Mouse (Mus musculus) kidney, postnatal 0 days (tissue): ENCODE data around the gene Hopx. TPM values are rescaled to one million over a fixed set of nuclear protein-coding genes. Genes with fewer than 3 reads are reported as not detected.

Source experiments
- ATAC-seq: fragments of 200-750 bp; cut with Nextera tagmentation; replicated peaks from 2 replicates; pipeline ENCODE4 v1.8.0; 2017; ENCODE audit warnings: low read depth, moderate number of reproducible peaks, moderate TSS enrichment, moderate library complexity; ENCODE audit not compliant: low FRiP score
- DNase-seq: peaks from one replicate; pipeline ENCODE4 v3.0.0-alpha.2; 2016; ENCODE audit warnings: low spot score
- H3K27ac ChIP-seq: fragments of 300-500 bp; sonication (generic); 2 replicates; pipeline ENCODE4 v1.5.1; 2014; ENCODE audit warnings: mild to moderate bottlenecking
- H3K27me3 ChIP-seq: fragments of 300-500 bp; sonication (generic); 2 replicates; pipeline ENCODE4 v1.6.1; 2014; ENCODE audit warnings: low read length, mixed read lengths; ENCODE audit not compliant: insufficient read depth
- H3K36me3 ChIP-seq: fragments of 300-500 bp; sonication (generic); 2 replicates; pipeline ENCODE4 v1.6.1; 2014; ENCODE audit warnings: low read length, mixed read lengths; ENCODE audit not compliant: insufficient read depth
- H3K4me1 ChIP-seq: fragments of 300-500 bp; sonication (generic); replicated peaks from 2 replicates; pipeline ENCODE4 v1.6.1; 2014; ENCODE audit warnings: antibody characterized with exemption, low read length, mixed read lengths; ENCODE audit not compliant: insufficient read depth
- H3K4me2 ChIP-seq: fragments of 300-500 bp; sonication (generic); 2 replicates; pipeline ENCODE4 v1.6.1; 2014; ENCODE audit warnings: mild to moderate bottlenecking, low read length, moderate library complexity, mixed read lengths
- H3K4me3 ChIP-seq: fragments of 300-500 bp; sonication (generic); replicated peaks from 2 replicates; pipeline ENCODE4 v1.5.1; 2014; ENCODE audit warnings: low read depth, low read length
- H3K9ac ChIP-seq: fragments of 300-500 bp; sonication (generic); 2 replicates; pipeline ENCODE4 v1.6.1; 2014; ENCODE audit warnings: low read depth, low read length
- H3K9me3 ChIP-seq: fragments of 300-500 bp; sonication (generic); replicated peaks from 2 replicates; pipeline ENCODE4 v1.6.1; 2016; ENCODE audit warnings: low read length, inconsistent platforms, mixed read lengths
- CTCF ChIP-seq: IDR thresholded peaks from 2 replicates; pipeline ENCODE4 v1.5.1; 2016; ENCODE audit warnings: antibody characterized with exemption, low read depth, mild to moderate bottlenecking, moderate library complexity
- WGBS: fragments of 180-500 bp; shearing (Covaris S2); extraction: QIAGEN DNeasy Blood & Tissue Kit; methylation state at CpG from one replicate; pipeline ENCODE4 v1.1.7; 2014; 5-methylcytosine and 5-hydroxymethylcytosine counted together
- polyA plus RNA-seq: library from polyadenylated mRNA; unstranded; fragments of >200 nt; fragmentation: Nextera tagmentation; extraction: Ambion mirVana; gene quantifications from 2 replicates; pipeline ENCODE4 v1.2.1, GENCODE M21; 2015

The Hopx gene
- polyA plus RNA-seq, 1 experiment from 2014 or later, result 3.9 TPM

DNA sequence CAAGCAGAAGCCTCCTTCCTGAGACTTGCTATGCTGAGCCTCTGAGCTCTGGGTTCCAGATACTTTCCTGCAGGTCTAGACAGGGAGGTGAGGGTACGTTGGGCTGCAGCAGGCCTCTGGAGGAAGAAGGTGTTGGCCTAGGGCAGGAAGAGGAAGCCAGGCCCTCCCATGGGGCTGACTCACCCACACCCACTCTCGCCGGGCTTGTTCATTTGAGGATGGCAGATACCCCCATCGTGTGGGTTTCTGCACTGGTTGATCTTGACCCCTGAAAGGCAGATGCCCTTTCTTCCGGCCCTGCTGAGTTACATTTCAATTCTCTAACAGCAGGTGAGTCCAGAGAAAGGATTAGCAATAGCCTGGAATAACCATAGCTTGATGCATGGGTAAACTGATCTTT is 22.4 kb downstream of the Hopx start:
- Histone ChIP-seq H3K9ac (no peak overlapping the region), H3K4me2 (no peak overlapping the region), H3K4me3 (no peak overlapping the region), H3K36me3 (no peaks in the 10 kb centered on the region), H3K4me1 (no peaks in the 10 kb centered on the region), H3K27me3 (no peaks in the 10 kb centered on the region; the same call in 1 of the 2 replicates), H3K27ac (no peak overlapping the region), H3K9me3 (no peaks in the 10 kb centered on the region)
- ATAC-seq (no peak), DNase-seq (no peak)
- WGBS, result 69% methylated on average over 5 of the region's 5 CpGs
- TF ChIP-seq CTCF, result no peak

- no peak for DNase-seq
- Histone ChIP-seq H3K4me2 (no peak overlapping the region), H3K9ac (no peak overlapping the region), H3K36me3 (no peaks in the 10 kb centered on the region), H3K4me3 (no peak overlapping the region), H3K9me3 (no peaks in the 10 kb centered on the region), H3K27ac (no peak overlapping the region), H3K4me1 (no peaks in the 10 kb centered on the region), H3K27me3 (no peaks in the 10 kb centered on the region; the same call in 1 of the 2 replicates)
- no peak for TF ChIP-seq CTCF
- 73% methylated on average over 3 of the region's 3 CpGs for WGBS
- ATAC-seq, result no peak
Observed at GRCm38 (mm10) chr5:77091923-77092322, 23.0 kb downstream of the Hopx start.

GRCm38 (mm10) chr5:77090521-77091096 is 24.3 kb downstream of the Hopx start:
- Histone ChIP-seq H3K4me3 (no peak overlapping the region), H3K4me1 (no peaks in the 10 kb centered on the region), H3K27ac (no peak overlapping the region), H3K36me3 (no peaks in the 10 kb centered on the region), H3K4me2 (no peak overlapping the region), H3K9me3 (no peaks in the 10 kb centered on the region), H3K27me3 (no peaks in the 10 kb centered on the region; the same call in 1 of the 2 replicates), H3K9ac (no peak overlapping the region)
- WGBS, result 70% methylated on average over 5 of the region's 5 CpGs
- ATAC-seq (no peak), DNase-seq (no peak)
- no peak for TF ChIP-seq CTCF

- TF ChIP-seq CTCF, result no peak
- no peak overlapping the region for H3K4me3 ChIP-seq
- WGBS, result 92% methylated on average over 8 of the region's 8 CpGs
- H3K4me2 ChIP-seq, result no peak overlapping the region
- no peak overlapping the region for H3K27ac ChIP-seq
- no peaks in the 10 kb centered on the region; the same call in 1 of the 2 replicates for H3K27me3 ChIP-seq
- H3K36me3 ChIP-seq, result no peaks in the 10 kb centered on the region
- DNase-seq (no peak), ATAC-seq (no peak)
- H3K9me3 ChIP-seq, result no peaks in the 10 kb centered on the region
- H3K9ac ChIP-seq, result no peak overlapping the region
- no peaks in the 10 kb centered on the region for H3K4me1 ChIP-seq
Observed at GRCm38 (mm10) chr5:77089901-77090300, 25.0 kb downstream of the Hopx start.

DNA sequence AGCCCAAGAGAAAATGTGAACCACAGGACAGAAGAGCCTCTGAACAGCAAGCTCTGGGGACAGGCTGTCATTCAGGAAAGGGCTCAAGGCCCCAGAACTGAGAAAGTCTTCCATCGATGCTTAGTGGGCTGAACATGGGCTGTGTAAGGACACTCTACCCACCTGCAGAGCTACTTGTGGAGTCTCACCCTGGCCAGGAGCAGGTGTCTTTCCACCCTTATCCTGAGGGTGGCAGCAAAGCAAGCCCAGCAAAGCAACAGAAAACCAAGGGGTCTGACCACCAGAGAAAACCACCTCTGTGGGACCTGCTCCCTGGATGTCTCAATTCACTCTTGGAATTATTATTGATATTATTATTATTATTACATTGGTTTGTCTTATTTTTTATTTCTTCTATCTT is 25.6 kb downstream of the Hopx start:
- no peaks in the 10 kb centered on the region; the same call in 1 of the 2 replicates for H3K27me3 ChIP-seq
- H3K4me2 ChIP-seq, result no peak overlapping the region
- H3K27ac ChIP-seq, result no peak overlapping the region
- no peak overlapping the region for H3K4me3 ChIP-seq
- WGBS, result 39% methylated on average over 1 of the region's 1 CpGs
- H3K9me3 ChIP-seq, result no peaks in the 10 kb centered on the region
- no peaks in the 10 kb centered on the region for H3K4me1 ChIP-seq
- no peaks in the 10 kb centered on the region for H3K36me3 ChIP-seq
- ATAC-seq (no peak), DNase-seq (peak; percentile 60)
- peak; percentile 83 for TF ChIP-seq CTCF
- no peak overlapping the region for H3K9ac ChIP-seq

DNA sequence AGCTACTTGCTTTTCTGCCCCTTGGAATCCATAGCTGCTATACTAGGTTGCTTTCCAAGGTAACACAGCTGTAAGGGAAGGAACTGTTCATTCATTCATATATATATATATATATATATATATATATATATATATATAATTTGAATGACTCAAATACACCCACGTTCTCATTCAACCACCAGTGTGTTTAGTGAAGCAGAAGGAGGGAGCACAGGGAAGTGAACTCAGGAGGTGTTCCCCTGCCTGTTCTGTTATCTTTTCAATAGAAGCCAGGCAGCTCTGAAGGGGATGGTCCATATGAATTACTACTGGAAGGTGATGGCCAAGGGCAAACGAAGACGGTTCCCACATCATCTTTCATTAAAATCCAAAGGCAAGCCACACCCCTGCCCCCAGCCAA is 27.8 kb downstream of the Hopx start:
- DNase-seq (no peak), ATAC-seq (no peak)
- Histone ChIP-seq H3K9me3 (no peaks in the 10 kb centered on the region), H3K36me3 (no peaks in the 10 kb centered on the region), H3K4me3 (no peak overlapping the region), H3K4me1 (no peaks in the 10 kb centered on the region), H3K9ac (no peak overlapping the region), H3K4me2 (no peak overlapping the region), H3K27me3 (no peaks in the 10 kb centered on the region), H3K27ac (no peak overlapping the region)
- TF ChIP-seq CTCF, result no peak
- WGBS, result 67% methylated on average over 3 of the region's 3 CpGs

DNA sequence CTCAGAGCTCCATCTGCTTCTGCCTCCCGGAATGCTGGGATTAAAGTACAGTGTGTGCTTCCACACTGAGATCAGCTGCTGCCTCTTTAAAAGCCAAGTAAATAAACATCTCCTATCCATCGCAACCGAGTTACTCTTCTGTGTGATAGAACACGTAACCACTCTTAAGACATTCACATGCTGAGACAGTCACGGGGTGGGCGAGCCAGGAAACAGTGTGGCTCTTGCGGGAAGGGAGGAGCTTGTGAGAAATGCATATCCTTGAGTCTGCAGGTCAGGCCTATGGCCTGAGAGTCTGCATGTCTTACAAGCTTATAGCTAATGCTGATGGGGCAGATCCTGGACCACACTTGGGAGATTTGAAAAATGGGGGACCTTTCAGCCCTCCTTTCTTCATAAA is 28.4 kb downstream of the Hopx start:
- WGBS, result 90% methylated on average over 7 of the region's 7 CpGs

More for the DNA sequence above, 28.4 kb downstream of the Hopx start:
- Histone ChIP-seq H3K9ac (no peak overlapping the region), H3K9me3 (no peaks in the 10 kb centered on the region), H3K4me2 (no peak overlapping the region), H3K27me3 (no peaks in the 10 kb centered on the region), H3K36me3 (no peaks in the 10 kb centered on the region), H3K4me1 (no peaks in the 10 kb centered on the region), H3K27ac (no peak overlapping the region), H3K4me3 (no peak overlapping the region)
- DNase-seq (no peak), ATAC-seq (no peak)
- no peak for TF ChIP-seq CTCF
